Mouse (Mus musculus): Measurements from ENCODE around the gene Eef1e1. TPM values are rescaled to one million over a fixed set of nuclear protein-coding genes. Genes with fewer than 3 reads are reported as not detected.
"Not testable (repeated sequence)": the region's sequence is repeated elsewhere in the genome, so short reads cannot be mapped to it uniquely, and the experiment has no call there.

Eef1e1 gene
- polyA plus RNA-seq, 1 experiment, result 11.3 TPM

GRCm38 (mm10) chr13:38624292-38624902, 34.5 kb downstream of the Eef1e1 start:
- no peak for DNase-seq (ENCODE audit: low spot score)

DNA sequence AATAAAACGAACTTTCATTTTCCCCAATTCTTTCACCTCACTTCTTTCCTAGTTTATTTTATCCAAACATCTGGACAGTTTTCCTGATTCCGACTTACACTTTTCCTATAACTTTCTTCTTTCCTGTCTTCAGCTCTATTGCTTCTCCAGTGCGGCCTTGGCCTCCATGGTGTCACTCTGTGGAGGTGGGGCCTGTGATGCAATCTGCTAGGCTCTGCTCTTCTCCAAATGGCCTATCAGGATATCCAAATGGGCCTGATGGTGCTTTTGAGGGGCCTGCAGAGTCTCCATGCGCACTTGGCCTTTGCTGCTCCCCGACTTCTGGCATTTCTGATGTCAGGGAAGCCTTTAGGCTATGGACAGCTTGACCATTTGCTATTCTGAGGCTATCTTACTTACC, 35.6 kb downstream of the Eef1e1 start:
- no peak for DNase-seq (ENCODE audit: low spot score)

GRCm38 (mm10) chr13:38618001-38618630, 40.7 kb downstream of the Eef1e1 start:
- not testable (repeated sequence) for DNase-seq (ENCODE audit: low spot score)

DNA sequence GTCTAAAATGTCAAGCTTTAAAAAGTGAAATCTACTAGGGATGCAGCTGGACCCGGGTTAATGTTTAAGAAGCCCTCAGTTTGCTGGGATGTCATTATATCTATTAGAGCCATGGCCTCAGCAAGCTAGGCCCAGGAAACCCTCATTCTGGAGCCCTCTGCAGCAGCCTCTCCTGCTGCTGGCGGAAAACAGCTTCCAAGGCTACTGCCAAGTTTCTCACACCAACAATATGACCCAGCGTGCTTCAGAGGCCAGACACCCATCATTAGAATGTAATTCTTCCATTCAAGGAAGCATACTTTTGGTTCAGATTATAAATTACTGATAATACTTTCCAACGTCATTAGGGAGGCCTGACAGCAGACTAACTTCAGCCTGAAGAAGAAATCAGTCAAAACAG, 42.0 kb downstream of the Eef1e1 start:
- no peak for DNase-seq (ENCODE audit: low spot score)

DNA sequence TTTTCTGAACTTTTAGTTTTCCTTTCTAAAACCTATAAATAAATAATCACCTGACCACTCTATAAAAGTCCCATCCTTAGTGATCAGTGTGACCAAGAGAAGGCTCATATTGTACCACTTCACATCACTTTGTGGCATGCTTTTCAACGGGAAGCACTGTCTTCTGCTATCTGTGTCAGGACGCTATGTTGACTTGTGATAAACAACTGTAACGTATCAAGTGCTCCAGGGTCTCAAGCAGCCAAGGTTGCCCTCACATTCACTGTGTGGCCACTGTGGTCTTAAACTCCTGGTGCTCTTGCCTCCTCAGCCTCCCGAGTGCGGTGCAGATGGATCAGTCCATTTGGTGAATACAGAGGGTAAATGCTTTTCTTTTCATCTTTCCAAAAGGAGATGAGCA, 43.2 kb downstream of the Eef1e1 start:
- DNase-seq (ENCODE audit: low spot score), result no peak

DNA sequence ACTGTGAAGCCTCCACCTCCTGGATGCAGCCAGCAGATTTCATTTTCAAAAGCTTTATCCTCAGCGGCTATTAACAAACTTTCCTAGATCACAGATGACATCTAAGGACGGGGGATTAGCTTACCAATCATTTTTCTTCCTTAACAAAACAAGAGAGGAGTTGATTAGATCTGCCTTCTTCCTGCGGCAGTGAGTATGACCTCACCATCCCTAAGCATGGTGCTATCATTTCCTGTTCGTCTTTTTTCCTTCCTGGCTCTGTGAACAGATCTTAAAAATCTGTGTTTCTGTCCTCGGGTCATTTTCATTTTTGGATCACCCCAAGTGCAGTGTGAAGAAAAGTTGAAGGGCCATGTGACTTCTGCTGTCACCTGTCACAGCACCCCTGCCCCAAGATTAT, 44.6 kb downstream of the Eef1e1 start:
- DNase-seq (ENCODE audit: low spot score), result no peak

GRCm38 (mm10) chr13:38613583-38613982, 45.3 kb downstream of the Eef1e1 start:
- DNase-seq (ENCODE audit: low spot score), result no peak

- DNase-seq (ENCODE audit: low spot score), result no peak
Observed at GRCm38 (mm10) chr13:38612608-38613007, 46.2 kb downstream of the Eef1e1 start.

- DNase-seq (ENCODE audit: low spot score), result no peak
Observed at GRCm38 (mm10) chr13:38612179-38612578, 46.7 kb downstream of the Eef1e1 start.

DNA sequence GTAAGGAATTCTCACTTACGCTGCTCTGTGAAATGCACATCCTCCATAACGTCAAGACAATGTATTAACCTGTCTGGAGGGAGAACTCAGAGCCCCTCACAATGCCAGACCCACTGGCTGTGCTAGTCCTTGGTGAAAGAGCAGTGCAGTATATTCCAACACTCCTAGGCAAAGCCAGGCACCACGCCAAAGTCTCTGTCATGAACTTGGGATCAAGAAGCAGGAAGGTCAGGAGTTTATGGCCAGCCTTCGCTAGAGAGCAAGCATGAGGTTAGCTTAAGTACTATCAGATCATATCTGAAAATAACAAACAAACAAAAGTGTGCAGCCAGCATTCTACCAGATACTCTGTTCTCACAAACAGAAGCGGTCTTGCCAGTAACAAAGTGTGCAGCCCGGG, 48.5 kb downstream of the Eef1e1 start:
- no peak for DNase-seq (ENCODE audit: low spot score)

DNA sequence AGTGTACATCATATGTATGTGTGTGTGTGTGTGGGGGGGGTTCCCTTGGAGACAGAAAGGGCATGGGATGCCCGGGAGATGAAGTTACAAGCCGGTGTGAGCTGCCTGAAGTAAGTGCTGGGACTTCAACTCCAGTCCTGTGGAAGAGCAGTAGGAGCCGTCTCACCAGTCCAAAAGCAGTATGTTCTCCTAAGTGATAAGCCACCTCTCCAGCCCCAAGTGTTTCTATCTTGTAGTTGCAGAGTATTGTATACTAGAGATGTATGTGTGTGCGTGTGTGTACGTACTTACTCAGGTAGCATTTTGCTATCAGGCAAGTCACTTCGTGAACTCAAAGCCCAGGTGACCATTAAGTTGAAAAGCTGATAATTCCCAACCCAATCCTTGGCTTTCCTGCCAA, 51.7 kb downstream of the Eef1e1 start:
- no peak for DNase-seq (ENCODE audit: low spot score)

DNA sequence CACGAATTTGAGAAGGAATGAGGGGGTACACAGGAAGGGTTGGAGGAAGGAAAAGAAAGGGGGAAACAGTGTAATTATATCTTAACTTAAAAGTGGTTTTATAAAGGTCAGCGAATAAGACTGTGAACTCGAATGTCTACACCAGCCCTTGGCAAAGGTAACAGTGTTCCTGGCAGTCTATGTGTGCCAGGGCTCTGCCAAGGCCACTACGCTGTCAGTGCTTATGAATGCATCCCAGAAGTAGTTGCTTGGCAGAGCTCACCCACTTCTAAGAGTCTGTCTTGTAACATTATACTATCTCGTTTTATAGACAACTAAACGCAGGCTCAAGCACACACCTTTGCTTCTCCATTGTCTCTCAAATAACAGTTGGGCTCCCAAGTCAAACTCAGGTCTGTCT, 53.5 kb downstream of the Eef1e1 start:
- no peak for DNase-seq (ENCODE audit: low spot score)

GRCm38 (mm10) chr13:38602966-38603365, 55.9 kb downstream of the Eef1e1 start:
- DNase-seq (ENCODE audit: low spot score), result no peak

DNA sequence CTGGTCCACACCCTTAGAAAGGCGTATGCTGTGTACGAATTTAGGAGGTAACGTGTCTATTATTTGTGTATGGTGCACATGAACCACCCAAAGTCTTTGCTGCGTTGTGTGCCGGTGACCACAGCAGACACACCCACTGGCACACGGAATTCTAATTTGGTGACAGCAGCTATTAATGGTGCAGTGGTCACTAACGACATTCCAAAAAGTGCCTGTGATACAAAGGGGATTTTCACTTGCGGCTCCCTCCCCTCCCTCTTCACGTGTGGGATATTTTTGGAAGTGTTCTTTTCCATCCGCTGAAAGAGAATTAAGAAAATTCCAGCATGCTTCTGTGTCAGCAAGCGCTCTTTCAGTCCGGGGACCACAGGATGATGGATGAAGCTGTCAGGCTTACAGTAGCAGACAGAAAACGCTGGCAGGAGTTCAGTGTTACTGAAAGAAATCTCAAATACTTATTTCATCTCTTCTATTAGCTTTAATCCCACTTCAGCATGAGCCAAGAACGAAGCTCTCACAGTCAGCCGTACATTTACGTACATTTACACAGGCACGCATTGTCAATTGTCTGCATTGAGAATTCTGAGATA, 56.5 kb downstream of the Eef1e1 start:
- no peak for DNase-seq (ENCODE audit: low spot score)

DNA sequence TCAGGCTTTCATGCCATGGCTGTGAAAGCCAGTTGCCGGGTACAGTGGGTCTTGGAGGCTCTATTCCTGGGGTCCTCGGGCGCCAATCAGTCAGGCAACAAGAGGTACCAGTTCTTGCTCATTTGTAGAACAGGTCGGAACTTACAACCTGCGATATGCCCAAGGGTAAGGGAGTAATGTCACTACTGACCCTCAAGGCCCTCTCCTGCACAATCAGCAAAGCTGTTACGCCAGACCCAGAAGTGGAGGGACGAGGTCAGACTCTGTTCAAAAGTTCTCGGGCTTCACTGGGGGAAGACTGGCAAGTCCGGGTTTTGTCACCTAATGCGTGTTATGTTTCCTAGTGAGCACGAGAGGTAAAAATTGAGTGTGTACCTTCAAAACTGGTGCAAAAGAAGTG, 58.0 kb downstream of the Eef1e1 start:
- no peak for DNase-seq (ENCODE audit: low spot score)

GRCm38 (mm10) chr13:38597076-38597475, 61.8 kb downstream of the Eef1e1 start:
- no peak for DNase-seq (ENCODE audit: low spot score)

DNA sequence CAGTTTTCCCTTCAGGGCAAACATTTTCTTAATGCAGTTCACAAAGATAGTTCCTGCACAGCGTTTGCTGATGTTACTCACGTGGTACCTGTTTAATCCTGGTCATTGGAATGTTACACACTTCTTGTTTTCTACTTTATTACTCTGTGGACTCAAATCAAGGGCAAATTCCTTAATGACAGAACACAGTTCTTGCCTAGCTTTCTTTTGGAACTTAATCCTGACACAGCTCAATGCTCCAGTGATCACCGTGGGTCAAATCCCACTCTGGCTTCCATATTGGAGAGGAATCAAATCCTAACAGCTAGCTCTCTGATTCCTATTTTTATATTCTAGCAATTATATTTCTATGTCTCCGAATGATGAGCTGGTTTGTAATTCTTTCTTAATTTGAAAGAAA, 62.4 kb downstream of the Eef1e1 start:
- no peak for DNase-seq (ENCODE audit: low spot score)

Other genes with a start within 250 kb of the Eef1e1 start
- 108 and 144 TPM in 2 replicates for gene Txndc5, start 130.2 kb downstream of the Eef1e1 start, polyA plus RNA-seq (2012; rRNA removed)
- gene Bloc1s5, start 23.9 kb downstream of the Eef1e1 start, polyA plus RNA-seq (2012; rRNA removed), result 7.3 and 7.5 TPM in 2 replicates

Data from urinary bladder, adult 2 months (tissue).